ENCODE assay signal across 7 mouse cellular contexts in genomic region chr13:43865036-43865435, GRCm38 (mm10).
DNase-seq lines count a peak whose midpoint lies in the region; ATAC-seq and TF ChIP-seq lines count a peak whose summit lies in the region.

No protein-coding gene starts in this region.

- H3K4me2 ChIP-seq in embryonic facial prominence, embryonic 13.5 days: peak overlapping the region; percentile 68
- H3K4me2 ChIP-seq in heart, postnatal 0 days (ENCODE audit: low read depth, low read length): peak overlapping the region; percentile 66
- peak overlapping the region; percentile 61 for H3K4me2 ChIP-seq in midbrain, embryonic 15.5 days

- no peak for TF ChIP-seq EP300 in heart, postnatal 0 days (IDR thresholded peaks at IDR 0.05; ENCODE audit: low read depth)

- ATAC-seq in embryonic facial prominence, embryonic 13.5 days (ENCODE audit: insufficient number of reproducible peaks, insufficient read depth, low FRiP score, low TSS enrichment, low read depth): no peak
- 0 out of 2 replicates have a peak, but pooled peaks have one; percentile 3 for ATAC-seq in heart, postnatal 0 days (ENCODE audit: insufficient read depth, low read depth)
- peak; percentile 31 for ATAC-seq in midbrain, embryonic 15.5 days (replicated peaks)

- no peaks in the 10 kb centered on the region for H3K36me3 ChIP-seq in embryonic facial prominence, embryonic 13.5 days
- H3K36me3 ChIP-seq in heart, postnatal 0 days (replicated peaks; ENCODE audit: control insufficient read depth, insufficient read depth, low read length): no peaks in the 10 kb centered on the region
- no peaks in the 10 kb centered on the region for H3K36me3 ChIP-seq in midbrain, embryonic 15.5 days (replicated peaks)

- peak; percentile 1 for DNase-seq in urinary bladder, adult 18-20 months (ENCODE audit: low spot score in 2 of 2)
- no peak for DNase-seq in urinary bladder, adult 2 months (ENCODE audit: low spot score)
- peak; percentile 28 for DNase-seq in heart, postnatal 0 days (ENCODE audit: low spot score)
- DNase-seq in kidney, postnatal 4 days: peak; percentile 66 to 77
- DNase-seq in thymus, postnatal 4 days: peak; percentile 57

- H3K27ac ChIP-seq in embryonic facial prominence, embryonic 13.5 days: peak overlapping the region; percentile 39; the same call in 1 of the 2 replicates
- H3K27ac ChIP-seq in heart, postnatal 0 days (ENCODE audit: low read depth): peak overlapping the region; percentile 30
- H3K27ac ChIP-seq in midbrain, embryonic 15.5 days: no peak overlapping the region

- WGBS in embryonic facial prominence, embryonic 13.5 days: 2% methylated on average over 20 of the region's 20 CpGs
- WGBS in heart, postnatal 0 days: 13% methylated on average over 20 of the region's 20 CpGs
- 2% methylated on average over 20 of the region's 20 CpGs for WGBS in midbrain, embryonic 15.5 days

- peaks cover 22% of the 10 kb centered on the region for H3K4me1 ChIP-seq in embryonic facial prominence, embryonic 13.5 days
- H3K4me1 ChIP-seq in heart, postnatal 0 days (ENCODE audit: control insufficient read depth, insufficient read depth): peaks cover 14% of the 10 kb centered on the region
- peaks cover 10% of the 10 kb centered on the region for H3K4me1 ChIP-seq in midbrain, embryonic 15.5 days

- peak overlapping the region; percentile 41 for H3K4me3 ChIP-seq in embryonic facial prominence, embryonic 13.5 days
- H3K4me3 ChIP-seq in heart, postnatal 0 days (ENCODE audit: low read depth, low read length): peak overlapping the region; percentile 33
- peak overlapping the region; percentile 32 for H3K4me3 ChIP-seq in midbrain, embryonic 15.5 days

- TF ChIP-seq CTCF in heart, postnatal 0 days (IDR thresholded peaks at IDR 0.05; ENCODE audit: low read depth): no peak

- H3K9ac ChIP-seq in embryonic facial prominence, embryonic 13.5 days: peak overlapping the region; percentile 62
- H3K9ac ChIP-seq in heart, postnatal 0 days (replicated peaks; ENCODE audit: low read depth, low read length): peak overlapping the region; percentile 8; the same call in 1 of the 2 replicates
- no peak overlapping the region for H3K9ac ChIP-seq in midbrain, embryonic 15.5 days

- no peaks in the 10 kb centered on the region for H3K27me3 ChIP-seq in embryonic facial prominence, embryonic 13.5 days
- no peaks in the 10 kb centered on the region for H3K27me3 ChIP-seq in heart, postnatal 0 days (ENCODE audit: control insufficient read depth, insufficient read depth, low read length)
- H3K27me3 ChIP-seq in midbrain, embryonic 15.5 days (replicated peaks): peaks cover 10% of the 10 kb centered on the region; the same call in 1 of the 2 replicates

- no peaks in the 10 kb centered on the region for H3K9me3 ChIP-seq in embryonic facial prominence, embryonic 13.5 days
- H3K9me3 ChIP-seq in heart, postnatal 0 days (replicated peaks; ENCODE audit: control insufficient read depth, low read length): no peaks in the 10 kb centered on the region
- H3K9me3 ChIP-seq in midbrain, embryonic 15.5 days: no peaks in the 10 kb centered on the region
